Mouse (Mus musculus) kidney, adult 9 months (tissue): ENCODE measurements around the gene Pigg.

Experiments used
- DNase-seq: peaks from one replicate; pipeline ENCODE4 v3.0.0; 2022

Pigg gene

GRCm38 (mm10) chr5:108359491-108359890 lies 47.1 kb downstream of the Pigg start:
- DNase-seq = no peak

- no peak for DNase-seq
These were observed 47.8 kb downstream of the Pigg start for GRCm38 (mm10) chr5:108360211-108360610.

GRCm38 (mm10) chr5:108362330-108362729 lies 49.9 kb downstream of the Pigg start:
- DNase-seq = no peak

GRCm38 (mm10) chr5:108366328-108366983 lies 54.0 kb downstream of the Pigg start:
- no peak for DNase-seq

DNA sequence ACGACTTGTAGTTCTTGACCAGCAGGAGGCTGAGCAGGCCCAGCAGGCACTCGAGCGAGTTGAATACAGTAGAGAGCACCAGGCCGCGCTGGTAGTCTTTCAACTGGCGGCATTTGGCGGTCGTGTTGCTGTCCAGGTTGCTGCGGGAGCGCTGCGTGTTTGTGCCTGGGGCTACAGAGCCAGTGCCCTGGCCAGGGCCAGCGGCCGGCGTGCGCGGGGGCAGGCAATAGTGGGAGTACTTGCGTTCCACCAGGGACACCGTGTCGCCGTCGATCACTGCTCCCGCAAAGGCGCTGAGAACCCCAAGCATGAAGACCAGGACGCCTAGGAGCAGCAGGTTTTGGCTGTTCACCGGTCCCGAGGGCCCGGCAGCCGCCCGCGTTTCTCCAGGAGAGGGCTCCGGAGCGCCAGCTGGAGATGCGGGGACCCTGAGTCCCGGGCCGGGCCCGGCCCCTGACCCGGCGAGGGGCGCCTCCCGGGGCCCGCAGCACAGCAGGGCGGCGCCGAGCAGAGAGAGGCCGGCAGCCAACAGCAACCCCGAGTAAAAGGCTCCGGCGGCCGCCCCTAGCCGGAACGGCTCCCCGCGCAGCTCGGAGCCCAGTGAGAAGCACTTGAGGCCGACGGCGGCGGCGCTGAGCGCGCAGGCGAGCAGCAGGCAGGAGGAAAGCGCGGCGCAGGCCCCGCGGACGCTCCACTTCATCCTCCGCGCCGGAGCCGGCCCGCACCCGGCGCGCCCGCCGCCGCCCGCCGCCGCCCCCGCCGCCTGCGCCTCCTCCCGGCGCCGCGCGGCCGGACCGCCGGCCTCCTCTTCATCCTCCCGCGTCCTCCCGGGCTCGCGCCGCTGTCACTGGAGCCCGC lies 54.8 kb downstream of the Pigg start:
- peak; percentile 13 for DNase-seq

- DNase-seq = no peak
These were observed 55.5 kb downstream of the Pigg start, which contains the start of gene Gm42517 for GRCm38 (mm10) chr5:108367871-108368332. TSS of gene Gm42517 (minus strand) at chr5:108367922.

- no peak for DNase-seq
These were observed 56.0 kb downstream of the Pigg start for GRCm38 (mm10) chr5:108368446-108368845.

DNA sequence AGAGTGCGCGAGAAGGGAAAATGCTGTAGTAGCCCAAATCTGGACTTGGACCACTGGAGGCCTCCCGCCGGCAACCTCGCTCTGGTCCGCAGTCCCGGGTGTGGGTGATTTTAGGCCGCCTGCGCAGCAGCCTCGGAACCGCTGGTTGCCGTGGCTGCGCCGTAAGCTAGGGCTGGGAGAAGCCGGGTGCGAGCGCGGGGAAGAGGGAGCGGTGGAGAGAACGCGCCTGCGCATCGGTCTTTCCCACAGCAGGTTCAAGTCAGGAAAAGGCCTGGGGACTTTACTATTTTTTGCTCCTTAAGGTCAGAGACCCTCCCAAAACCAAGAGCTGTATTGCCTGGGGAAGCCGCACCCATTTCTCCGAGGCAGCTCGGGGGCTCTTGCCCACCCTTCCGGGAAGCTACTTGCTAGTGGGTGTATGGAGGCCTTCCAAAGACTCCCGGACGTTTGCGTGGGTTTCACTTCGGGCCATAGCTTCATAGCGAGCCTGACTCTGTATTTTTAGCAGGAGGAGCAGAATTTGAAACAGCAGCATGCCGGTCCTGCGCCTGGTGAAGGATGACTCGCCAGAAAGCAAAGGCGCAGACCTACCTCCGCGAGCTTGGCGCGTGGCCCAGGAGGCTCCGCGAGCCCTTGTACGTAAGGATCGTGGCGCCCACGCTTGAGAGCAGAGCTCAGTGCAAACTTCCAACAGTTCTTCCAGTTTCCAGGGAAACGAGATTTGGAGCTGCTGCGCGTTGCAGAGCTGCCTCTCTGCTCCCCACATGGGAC lies 56.6 kb downstream of the Pigg start:
- DNase-seq = peak; percentile 9

GRCm38 (mm10) chr5:108369964-108370363 lies 57.6 kb downstream of the Pigg start:
- no peak for DNase-seq

GRCm38 (mm10) chr5:108374079-108374478 lies 61.7 kb downstream of the Pigg start:
- no peak for DNase-seq

- DNase-seq = no peak
These were observed 63.6 kb downstream of the Pigg start for GRCm38 (mm10) chr5:108376059-108376458.

- DNase-seq = no peak
These were observed 65.9 kb downstream of the Pigg start for GRCm38 (mm10) chr5:108378346-108378745.

- no peak for DNase-seq
These were observed 73.2 kb downstream of the Pigg start for GRCm38 (mm10) chr5:108385632-108386031.

GRCm38 (mm10) chr5:108386449-108386848 lies 74.0 kb downstream of the Pigg start:
- no peak for DNase-seq

DNA sequence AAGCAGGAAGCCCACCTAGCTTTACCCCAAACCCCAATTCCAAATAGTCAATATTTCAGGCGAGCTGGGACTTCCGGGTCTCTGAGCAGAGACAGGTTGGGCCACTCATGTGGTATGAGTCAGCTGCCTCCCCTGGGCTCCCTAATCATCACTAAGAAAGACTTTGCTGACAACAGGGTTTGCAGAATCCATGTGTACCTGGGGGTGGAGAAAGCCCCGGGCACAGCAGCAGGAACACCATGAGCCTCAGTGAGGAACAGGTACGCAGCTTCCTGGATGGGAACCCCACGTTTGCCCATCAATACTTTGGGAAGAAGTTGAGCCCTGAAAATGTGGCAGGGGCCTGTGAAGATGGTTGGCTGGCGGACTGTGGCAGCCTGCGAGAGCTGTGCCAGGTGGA lies 75.8 kb downstream of the Pigg start, which contains the start of gene Pde6b:
Gene Pde6b (plus strand): TSS at position 191 of the 400 bp plus-strand sequence.
- no peak for DNase-seq

- no peak for DNase-seq
These were observed 77.3 kb downstream of the Pigg start for GRCm38 (mm10) chr5:108389744-108390143.
